Mouse (Mus musculus): ENCODE data around the gene Zbtb8os.

The Zbtb8os gene

GRCm38 (mm10) chr4:129335216-129336074, at the start of gene Zbtb8os, which contains the start of gene Rbbp4:
Zbtb8os (plus strand) TSS chr4:129335695.
Rbbp4 (minus strand) TSS chr4:129335370.
- peak; percentile 97 for DNase-seq (ENCODE audit: low spot score)

GRCm38 (mm10) chr4:129286001-129286682, 49.4 kb upstream of the Zbtb8os start:
- DNase-seq (ENCODE audit: low spot score): no peak

GRCm38 (mm10) chr4:129286683-129287471, 48.6 kb upstream of the Zbtb8os start:
- no peak for DNase-seq (ENCODE audit: low spot score)

GRCm38 (mm10) chr4:129287472-129287981, 48.0 kb upstream of the Zbtb8os start, which contains the start of gene Sync:
Sync (plus strand) TSS chr4:129287617.
- peak; percentile 47 for DNase-seq (ENCODE audit: low spot score)

- no peak for DNase-seq (ENCODE audit: low spot score)
Observed at GRCm38 (mm10) chr4:129288067-129288466, 47.4 kb upstream of the Zbtb8os start.

GRCm38 (mm10) chr4:129289671-129290070, 45.8 kb upstream of the Zbtb8os start:
- DNase-seq (ENCODE audit: low spot score): no peak

- DNase-seq (ENCODE audit: low spot score): no peak
Observed at GRCm38 (mm10) chr4:129292831-129293230, 42.7 kb upstream of the Zbtb8os start.

- no peak for DNase-seq (ENCODE audit: low spot score)
Observed at GRCm38 (mm10) chr4:129293702-129294101, 41.8 kb upstream of the Zbtb8os start.

GRCm38 (mm10) chr4:129295188-129295587, 40.3 kb upstream of the Zbtb8os start:
- DNase-seq (ENCODE audit: low spot score): no peak

- no peak for DNase-seq (ENCODE audit: low spot score)
Observed at GRCm38 (mm10) chr4:129296066-129296465, 39.4 kb upstream of the Zbtb8os start.

GRCm38 (mm10) chr4:129297724-129298123, 37.8 kb upstream of the Zbtb8os start:
- no peak for DNase-seq (ENCODE audit: low spot score)

- no peak for DNase-seq (ENCODE audit: low spot score)
Observed at GRCm38 (mm10) chr4:129299121-129299520, 36.4 kb upstream of the Zbtb8os start.

- DNase-seq (ENCODE audit: low spot score): no peak
Observed at GRCm38 (mm10) chr4:129303401-129303800, 32.1 kb upstream of the Zbtb8os start.

GRCm38 (mm10) chr4:129303816-129304215, 31.7 kb upstream of the Zbtb8os start:
- DNase-seq (ENCODE audit: low spot score): no peak

GRCm38 (mm10) chr4:129304306-129304705, 31.2 kb upstream of the Zbtb8os start:
- DNase-seq (ENCODE audit: low spot score): no peak

- DNase-seq (ENCODE audit: low spot score): no peak
Observed at GRCm38 (mm10) chr4:129307936-129308335, 27.6 kb upstream of the Zbtb8os start.

- no peak for DNase-seq (ENCODE audit: low spot score)
Observed at GRCm38 (mm10) chr4:129313886-129314285, 21.6 kb upstream of the Zbtb8os start.

GRCm38 (mm10) chr4:129320876-129321275, 14.6 kb upstream of the Zbtb8os start:
- no peak for DNase-seq (ENCODE audit: low spot score)

- DNase-seq (ENCODE audit: low spot score): no peak
Observed at GRCm38 (mm10) chr4:129322042-129322441, 13.5 kb upstream of the Zbtb8os start.

- no peak for DNase-seq (ENCODE audit: low spot score)
Observed at GRCm38 (mm10) chr4:129323491-129323890, 12.0 kb upstream of the Zbtb8os start.

GRCm38 (mm10) chr4:129324756-129325155, 10.7 kb upstream of the Zbtb8os start:
- DNase-seq (ENCODE audit: low spot score): no peak

- no peak for DNase-seq (ENCODE audit: low spot score)
Observed at GRCm38 (mm10) chr4:129326191-129326590, 9.3 kb upstream of the Zbtb8os start.

All from ovary, postnatal 36 days (tissue).